Mouse (Mus musculus) bone marrow, adult 2 months (tissue): ENCODE data around the gene Myrip.

Source experiments
- CTCF ChIP-seq: fragments of 200-500 bp; IDR thresholded peaks from 2 replicates; pipeline ENCODE4 v1.5.1; 2011; ENCODE audit warnings: low read length, control low read depth; ENCODE audit not compliant: control insufficient read depth, insufficient read depth
- POLR2A ChIP-seq: fragments of 200-500 bp; IDR thresholded peaks from 2 replicates; pipeline ENCODE4 v1.6.1; 2011; ENCODE audit warnings: low read depth, mild to moderate bottlenecking, control low read depth, low read length, borderline replicate concordance; ENCODE audit not compliant: control insufficient read depth

DNA sequence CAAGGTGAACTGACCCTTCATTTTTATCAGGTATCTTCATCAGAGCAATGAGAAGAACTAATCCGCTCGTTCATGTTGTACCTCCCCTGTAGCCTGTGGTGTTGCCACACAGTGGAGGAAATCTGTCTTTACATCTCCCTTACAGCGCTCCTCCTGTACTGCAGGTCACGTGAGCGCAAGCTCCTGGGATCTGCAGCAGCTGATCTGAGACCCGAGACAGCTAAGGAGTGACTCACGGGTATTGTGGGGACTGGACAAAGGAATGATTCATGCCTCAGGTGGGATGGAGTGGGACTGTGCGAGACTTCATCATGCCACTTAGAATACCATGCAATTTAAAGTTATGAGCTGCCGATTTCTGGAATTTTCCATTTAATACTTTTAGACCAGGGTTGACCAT is 17.8 kb downstream of the Myrip start:
- no peak for TF ChIP-seq CTCF
- TF ChIP-seq POLR2A, result no peak
